ENCODE assay signal across 23 mouse cellular contexts in genomic region chr19:45956736-45957135, GRCm38 (mm10). TPM values are rescaled to one million over a fixed set of nuclear protein-coding genes. Genes with fewer than 3 reads are reported as not detected.
DNase-seq lines count a peak whose midpoint lies in the region; ATAC-seq lines count a peak whose summit lies in the region.
"Had no signal": no experiment of that assay in that cellular context is flagged by ENCODE, and none has a peak within 500 bp of the region (broad histone marks: within the 10 kb centered on the region; RNA-seq: fewer than 3 reads in every experiment).

No protein-coding gene starts in this region.

- no peak for ATAC-seq in midbrain, embryonic 11.5 days (ENCODE audit: low FRiP score)
- ATAC-seq: CD4-positive, CD25-positive, alpha-beta regulatory T cell, adult 4 months; hindbrain, postnatal 0 days; lung, postnatal 0 days had no signal

- no peaks in the 10 kb centered on the region for H3K9me3 ChIP-seq in midbrain, embryonic 11.5 days (ENCODE audit: control insufficient read depth, low read length)
- H3K9me3 ChIP-seq: embryonic facial prominence, embryonic 15.5 days; forebrain, embryonic 10.5 days; G1E; limb, embryonic 13.5 days; megakaryocyte, embryonic 14.5 days had no signal

- H3K4me1 ChIP-seq in midbrain, embryonic 11.5 days (ENCODE audit: control insufficient read depth, insufficient read depth, low read length), result no peaks in the 10 kb centered on the region
- H3K4me1 ChIP-seq: embryonic facial prominence, embryonic 15.5 days; limb, embryonic 13.5 days; megakaryocyte, embryonic 14.5 days had no signal

- H3K27ac ChIP-seq in midbrain, embryonic 11.5 days (ENCODE audit: low read depth, low read length), result no peak overlapping the region
- H3K27ac ChIP-seq: embryonic facial prominence, embryonic 15.5 days; forebrain, embryonic 10.5 days; gastrocnemius, adult 2 months; hindbrain, postnatal 0 days; limb, embryonic 13.5 days; liver, embryonic 14.5 days had no signal

- DNase-seq in adrenal gland, adult (ENCODE audit: inconsistent age in 2 of 2, low spot score in 1 of 2), result peak; percentile 55 to 73
- no peak for DNase-seq in adrenal gland, postnatal 25 days
- peak; percentile 85 for DNase-seq in right cerebral cortex, adult 18-20 months
- no peak for DNase-seq in right cerebral cortex, postnatal 14 days
- DNase-seq in left cerebral cortex, postnatal 14 days (ENCODE audit: low spot score in 2 of 2), result peak; percentile 56 to 80
- peak; percentile 91 for DNase-seq in telencephalon, adult 2 months (ENCODE audit: low read depth, low spot score)
- no peak for DNase-seq in midbrain, embryonic 11.5 days (ENCODE audit: low spot score, missing footprints)
- DNase-seq in kidney, postnatal 36 days, result no peak
- DNase-seq: cerebellum, postnatal 10 days; embryo, embryonic 11 days; gastrocnemius, adult 2 months; heart, postnatal 4 days; kidney, adult 9 months; thymus, adult 18-20 months had no signal

- no peaks in the 10 kb centered on the region for H3K36me3 ChIP-seq in midbrain, embryonic 11.5 days (ENCODE audit: control insufficient read depth, insufficient read depth, low read length)

- intact Hi-C loops in left cerebral cortex, postnatal 14 days (cut with DNase I), result loop anchor here (5.0 kb wide), 1 partner anchor 39 kb away; no protein-coding TSS in a partner anchor

- 93% methylated on average over 7 of the region's 7 CpGs for WGBS in midbrain, embryonic 11.5 days

- H3K27me3 ChIP-seq in midbrain, embryonic 11.5 days (ENCODE audit: control insufficient read depth, insufficient read depth, low read length), result no peaks in the 10 kb centered on the region
- H3K27me3 ChIP-seq: embryonic facial prominence, embryonic 15.5 days; limb, embryonic 13.5 days; megakaryocyte, embryonic 14.5 days had no signal

- no peak overlapping the region for H3K4me2 ChIP-seq in midbrain, embryonic 11.5 days
- H3K4me2 ChIP-seq: embryonic facial prominence, embryonic 15.5 days; limb, embryonic 13.5 days had no signal

- H3K4me3 ChIP-seq in midbrain, embryonic 11.5 days (ENCODE audit: low read depth, low read length), result no peak overlapping the region
- H3K4me3 ChIP-seq: embryonic facial prominence, embryonic 15.5 days; forebrain, embryonic 10.5 days; gastrocnemius, adult 2 months; limb, embryonic 13.5 days; megakaryocyte, embryonic 14.5 days had no signal

- H3K9ac ChIP-seq in midbrain, embryonic 11.5 days (ENCODE audit: low read length), result no peak overlapping the region
- H3K9ac ChIP-seq: embryonic facial prominence, embryonic 15.5 days; limb, embryonic 13.5 days; liver, embryonic 14.5 days had no signal

RNA-seq across cellular contexts. Expression of gene Armh3, which starts 41.6 kb away (rescaled TPM):
- 16.9 and 19.7 TPM in 2 replicates for total RNA-seq in adrenal gland, postnatal 25 days (2021)
- 10 to 100 TPM; 20.8 to 21.9 TPM for total RNA-seq in left cerebral cortex, postnatal 14 days (2021)
- 13.9 and 14.2 TPM in 2 replicates for polyA plus RNA-seq in midbrain, embryonic 11.5 days (2014; fragmentation: Nextera tagmentation; extraction: Ambion mirVana)

RNA-seq across cellular contexts. Expression of gene Hps6, which starts 46.6 kb away (rescaled TPM):
- total RNA-seq in adrenal gland, postnatal 25 days (2021), result 19.9 and 26.3 TPM in 2 replicates
- total RNA-seq in left cerebral cortex, postnatal 14 days (2021), result 1 to 10 TPM; 3.8 to 4.6 TPM
- polyA plus RNA-seq in midbrain, embryonic 11.5 days (2014; fragmentation: Nextera tagmentation; extraction: Ambion mirVana), result 1.0 and 1.4 TPM in 2 replicates

Comparison
In these comparisons a context has a peak if more than half of its experiments do, and no peak if none do; other contexts are left out.
1. DNase-seq: peak in adrenal gland, adult (2 of 2), right cerebral cortex, adult 18-20 months (single experiment), left cerebral cortex, postnatal 14 days (2 of 2) and telencephalon, adult 2 months (single experiment); none in adrenal gland, postnatal 25 days (single experiment), right cerebral cortex, postnatal 14 days (single experiment), midbrain, embryonic 11.5 days (single experiment) and kidney, postnatal 36 days (0 of 2).